Mouse (Mus musculus): ENCODE data around the gene Olfr467.

DNA sequence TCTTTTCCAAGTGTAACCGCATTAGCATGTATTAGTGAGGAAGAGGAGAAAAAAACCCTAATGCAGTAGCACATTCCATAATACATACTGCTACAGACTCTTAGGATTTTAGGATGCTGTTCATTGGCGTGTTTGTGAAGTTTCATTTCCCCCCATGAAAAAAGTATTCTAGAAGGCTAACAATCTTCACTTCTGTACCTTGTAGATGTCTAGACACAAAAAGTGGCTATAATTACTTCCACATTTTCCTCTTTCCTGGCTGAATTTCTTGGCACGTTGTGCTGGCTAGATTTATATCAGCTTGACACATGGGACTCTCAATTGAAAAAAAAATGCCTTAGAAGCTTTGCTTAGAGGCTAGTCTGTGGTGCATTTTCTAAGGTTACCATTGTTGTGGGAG lies 9.9 kb upstream of the Olfr467 start:
- TF ChIP-seq CTCF (IDR thresholded peaks at IDR 0.05; ENCODE audit: borderline replicate concordance, insufficient read depth, low read length): no peak
- TF ChIP-seq POLR2A (IDR thresholded peaks at IDR 0.05; ENCODE audit: low read depth, low read length): no peak

Data from embryonic fibroblast, embryonic 13.5 days (primary cell).